Mouse (Mus musculus) T-helper 17 cell (primary cell): ENCODE measurements around the gene Igflr1.

ENCODE experiments used
- in situ Hi-C, 2 experiments: fragments of 300-600 bp; cut with MboI, MseI; formaldehyde crosslinking; loops; 1 replicate in 1 of 2; 2 replicates in 1 of 2; pipeline ENCODE4 v1.15.1; 2025; ENCODE audit warnings: high pct_unique_total_duplicates in 2 of 2

The Igflr1 gene

GRCm38 (mm10) chr7:30553021-30553589, 12.1 kb upstream of the Igflr1 start:
- in situ Hi-C loops = loop anchor here in 1 of 2 experiments (10.0 kb wide), 1 partner anchor 458 kb away; the partner anchor contains the start of genes Gm26920, Zfp260 and Zfp566

DNA sequence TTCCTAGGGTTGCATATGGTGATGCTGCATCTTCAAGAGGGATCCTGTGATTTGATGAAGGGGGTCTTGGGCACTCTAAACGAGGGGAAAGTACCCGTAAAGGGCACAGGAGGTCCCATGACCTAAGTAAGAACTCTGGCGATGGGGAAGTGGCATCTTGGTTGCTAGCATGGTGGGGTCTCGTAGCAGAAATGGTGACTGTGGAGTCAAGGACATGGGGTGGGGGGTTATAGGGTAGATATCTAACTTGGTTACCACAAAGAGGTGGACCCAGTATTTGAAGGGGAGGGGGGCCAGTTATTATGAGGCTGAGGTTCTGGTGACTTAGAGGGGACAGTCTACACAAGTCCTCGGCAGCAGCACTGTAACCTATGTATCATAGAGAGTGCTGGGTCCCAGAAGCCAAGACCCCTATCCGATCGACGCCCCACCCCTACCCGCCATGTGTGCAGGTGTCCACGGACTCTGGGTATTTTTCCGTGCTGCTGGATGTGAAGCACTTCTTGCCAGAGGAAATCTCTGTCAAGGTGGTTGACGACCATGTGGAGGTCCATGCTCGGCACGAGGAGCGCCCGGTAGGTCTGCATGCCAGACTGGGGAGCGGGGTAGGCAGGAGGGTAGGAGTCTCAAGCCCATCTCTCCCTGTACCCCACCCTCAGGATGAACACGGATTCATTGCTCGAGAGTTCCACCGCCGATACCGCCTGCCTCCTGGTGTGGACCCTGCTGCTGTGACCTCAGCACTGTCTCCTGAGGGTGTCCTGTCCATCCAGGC, 11.2 kb upstream of the Igflr1 start:
- in situ Hi-C loops = loop anchor here in 1 of 2 experiments (10.0 kb wide), 1 partner anchor 459 kb away; the partner anchor contains the start of genes Gm26920, Zfp260 and Zfp566

- in situ Hi-C loops = loop anchor here in 1 of 2 experiments (10.0 kb wide), 1 partner anchor 462 kb away; the partner anchor contains the start of genes Gm26920, Zfp260 and Zfp566
Observed at GRCm38 (mm10) chr7:30556894-30557536, 8.2 kb upstream of the Igflr1 start.

GRCm38 (mm10) chr7:30557901-30558514, 7.2 kb upstream of the Igflr1 start:
- in situ Hi-C loops = loop anchor here in 1 of 2 experiments (10.0 kb wide), 1 partner anchor 463 kb away; the partner anchor contains the start of genes Gm26920, Zfp260 and Zfp566

DNA sequence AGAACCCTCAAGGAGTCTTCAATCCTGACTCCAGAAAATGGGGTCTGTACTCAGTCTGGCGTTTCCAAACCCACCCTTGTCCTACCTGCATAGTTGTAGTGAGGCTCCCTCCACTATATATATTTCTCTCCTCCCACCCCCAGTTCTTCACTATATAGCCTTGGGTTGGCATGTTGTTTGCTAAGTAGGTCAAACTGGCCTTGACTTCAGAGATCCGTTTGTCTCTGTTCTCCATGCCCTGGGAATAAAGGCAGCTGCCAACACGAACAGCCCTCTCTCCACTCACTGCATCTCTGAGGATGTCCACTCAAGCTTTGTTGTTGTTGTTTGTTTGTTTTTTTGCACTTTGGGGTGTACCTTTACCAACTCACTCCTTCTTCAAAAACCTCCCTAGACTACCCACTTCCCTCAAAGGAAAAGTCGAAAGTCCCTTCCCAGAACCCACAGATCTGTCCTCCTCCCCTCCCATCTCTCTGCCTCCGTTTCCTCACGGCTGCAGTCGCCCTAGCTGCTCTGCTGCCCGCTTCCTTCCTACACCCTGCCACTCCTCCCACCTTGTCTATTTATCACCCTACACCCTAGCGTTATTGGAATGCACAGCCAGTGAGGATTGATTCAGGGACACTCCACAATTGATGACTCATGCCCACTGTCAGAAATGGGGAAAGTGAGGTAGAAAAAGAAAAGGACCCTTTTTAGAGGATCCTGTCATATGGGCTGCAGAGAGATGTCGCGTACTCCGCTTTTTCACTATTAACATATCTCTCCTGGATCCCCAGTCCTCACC, 6.4 kb upstream of the Igflr1 start:
- in situ Hi-C loops = loop anchor here in 1 of 2 experiments (10.0 kb wide), 1 partner anchor 464 kb away; the partner anchor contains the start of genes Gm26920, Zfp260 and Zfp566

DNA sequence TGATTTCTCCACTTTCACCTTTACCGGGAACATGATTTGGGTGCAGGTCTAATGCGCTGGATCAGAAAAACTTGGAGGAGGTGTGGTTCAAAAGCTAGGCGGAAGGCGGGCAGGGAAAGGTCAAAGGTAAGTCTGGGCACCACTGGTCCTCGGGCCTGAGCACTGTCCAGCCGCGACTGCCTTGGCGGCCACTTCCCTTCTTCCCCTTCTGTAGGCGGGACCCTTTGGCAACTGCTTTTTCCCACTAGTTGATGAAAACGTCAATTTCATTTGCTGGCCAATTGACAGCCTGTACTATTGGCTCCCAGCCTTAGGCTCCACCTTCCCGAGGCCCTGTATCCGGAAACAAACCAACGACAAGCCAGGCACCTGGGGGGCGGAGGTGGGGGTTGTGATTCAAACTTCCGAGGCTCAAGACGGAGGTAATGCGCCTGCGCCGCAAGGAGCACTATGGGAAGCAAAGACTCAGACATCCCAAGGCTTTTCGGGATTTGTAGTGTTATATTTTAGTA, 5.7 kb upstream of the Igflr1 start, which contains the start of gene Lin37:
TSS of gene Lin37 (minus strand) at position 396 of the 512 bp plus-strand sequence.
- in situ Hi-C loops = loop anchor here in 1 of 2 experiments (10.0 kb wide), 1 partner anchor 465 kb away; the partner anchor contains the start of genes Gm26920, Zfp260 and Zfp566

DNA sequence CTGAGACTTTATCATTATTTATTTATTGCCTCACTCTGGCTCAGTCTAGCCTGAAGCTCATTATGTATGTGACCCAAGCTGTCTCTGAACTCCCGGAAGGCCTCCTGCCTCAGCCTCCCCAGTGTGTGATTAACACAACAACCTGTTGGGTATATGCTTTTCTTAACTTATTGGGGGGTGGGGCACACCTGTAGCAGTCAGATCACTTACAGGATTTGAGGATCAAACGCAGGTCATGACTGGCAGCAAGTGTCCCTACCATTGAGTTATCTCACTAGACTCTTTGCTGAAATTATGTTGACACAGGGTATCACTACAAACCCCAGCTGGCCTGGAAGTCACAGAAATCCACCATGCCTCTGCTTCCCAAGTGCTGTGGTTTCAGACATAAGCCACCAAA, 4.9 kb upstream of the Igflr1 start:
- in situ Hi-C loops = no loop called here

- in situ Hi-C loops = no loop called here
Observed at GRCm38 (mm10) chr7:30562526-30563116, 2.6 kb upstream of the Igflr1 start.

DNA sequence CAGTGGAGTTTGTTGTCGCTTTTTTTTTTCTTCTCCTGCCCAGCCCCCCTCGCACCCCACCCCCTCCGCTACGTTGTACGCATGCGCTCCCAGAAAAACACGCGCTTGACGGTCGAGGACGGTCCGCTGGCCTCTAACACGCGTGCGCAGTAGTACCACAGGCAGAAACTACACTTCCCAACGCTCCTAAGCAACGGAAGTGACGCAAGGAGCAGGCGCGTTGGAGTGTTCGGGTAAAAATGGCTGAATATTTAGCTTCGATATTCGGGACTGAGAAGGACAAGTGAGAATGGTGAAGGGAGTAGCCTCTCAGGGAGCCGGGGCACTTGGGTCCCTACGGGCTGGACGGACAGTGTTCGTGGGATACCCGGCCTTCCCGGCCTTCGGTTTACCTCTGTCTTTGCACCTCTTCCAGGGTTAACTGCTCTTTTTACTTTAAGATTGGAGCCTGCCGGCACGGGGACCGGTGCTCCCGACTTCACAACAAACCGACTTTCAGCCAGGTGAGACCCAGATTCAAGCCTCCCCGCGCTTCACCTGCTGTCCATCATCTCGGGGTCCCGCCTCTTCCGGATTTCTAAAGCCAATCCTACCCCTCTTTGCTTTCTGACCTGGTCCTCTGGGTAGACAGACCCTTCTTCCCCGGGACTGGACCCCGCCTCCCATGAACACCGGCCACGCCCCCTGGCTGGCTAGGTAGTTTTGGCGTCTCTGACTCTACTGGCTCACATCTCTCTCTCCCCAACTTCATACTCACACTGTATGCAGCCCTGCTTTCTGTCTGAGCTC, 1.9 kb upstream of the Igflr1 start, which contains the start of the genes U2af1l4, Gm49396 and Psenen:
TSS of gene U2af1l4 (plus strand) at position 185 of the 789 bp plus-strand sequence.
TSS of gene Gm49396 (plus strand) at position 228 of the 789 bp plus-strand sequence.
TSS of gene Psenen (minus strand) at position 511 of the 789 bp plus-strand sequence.
- in situ Hi-C loops = no loop called here

DNA sequence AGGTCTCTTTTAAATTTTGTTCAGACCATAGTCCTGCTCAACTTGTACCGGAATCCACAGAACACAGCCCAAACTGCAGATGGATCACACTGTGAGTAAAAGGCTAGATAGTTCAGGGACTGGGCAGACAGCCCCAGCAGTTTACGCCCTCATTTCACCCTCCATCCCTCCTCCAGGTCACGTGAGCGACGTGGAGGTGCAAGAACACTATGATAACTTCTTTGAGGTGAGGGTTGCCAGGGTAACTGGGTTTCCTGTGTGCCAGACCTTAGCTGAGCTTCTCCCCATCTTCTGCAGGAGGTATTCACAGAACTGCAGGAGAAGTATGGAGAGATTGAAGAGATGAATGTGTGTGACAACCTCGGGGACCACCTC, 1.3 kb upstream of the Igflr1 start:
- in situ Hi-C loops = no loop called here

DNA sequence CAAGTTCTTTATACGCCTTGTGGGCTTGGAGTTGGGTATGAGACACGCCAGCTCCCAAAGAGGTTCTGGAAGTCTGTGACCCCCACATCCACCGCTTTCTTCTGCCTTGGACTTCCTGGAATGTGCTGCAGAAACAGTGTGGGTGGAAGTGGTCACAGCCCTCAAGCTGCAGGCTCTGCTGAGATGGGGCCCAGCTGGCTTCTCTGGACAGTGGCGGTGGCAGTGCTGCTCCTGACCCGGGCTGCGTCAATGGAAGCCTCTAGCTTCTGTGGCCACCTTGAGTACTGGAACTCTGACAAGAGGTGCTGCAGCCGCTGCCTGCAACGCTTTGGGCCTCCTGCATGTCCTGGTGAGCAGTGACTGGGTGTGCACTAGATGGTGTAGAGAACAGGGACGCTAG, 806 bp downstream of the Igflr1 start:
- in situ Hi-C loops = no loop called here

GRCm38 (mm10) chr7:30567555-30567954, 2.3 kb downstream of the Igflr1 start:
- in situ Hi-C loops = no loop called here

- in situ Hi-C loops = loop anchor here in 1 of 2 experiments (5.0 kb wide), 1 partner anchor 45 kb away; no protein-coding TSS in a partner anchor
Observed at GRCm38 (mm10) chr7:30572389-30572788, 7.2 kb downstream of the Igflr1 start.

- in situ Hi-C loops = loop anchor here in 1 of 2 experiments (5.0 kb wide), 1 partner anchor 44 kb away; no protein-coding TSS in a partner anchor
Observed at GRCm38 (mm10) chr7:30572969-30573368, 7.7 kb downstream of the Igflr1 start.

GRCm38 (mm10) chr7:30579950-30580349, 14.7 kb downstream of the Igflr1 start:
- in situ Hi-C loops = no loop called here

DNA sequence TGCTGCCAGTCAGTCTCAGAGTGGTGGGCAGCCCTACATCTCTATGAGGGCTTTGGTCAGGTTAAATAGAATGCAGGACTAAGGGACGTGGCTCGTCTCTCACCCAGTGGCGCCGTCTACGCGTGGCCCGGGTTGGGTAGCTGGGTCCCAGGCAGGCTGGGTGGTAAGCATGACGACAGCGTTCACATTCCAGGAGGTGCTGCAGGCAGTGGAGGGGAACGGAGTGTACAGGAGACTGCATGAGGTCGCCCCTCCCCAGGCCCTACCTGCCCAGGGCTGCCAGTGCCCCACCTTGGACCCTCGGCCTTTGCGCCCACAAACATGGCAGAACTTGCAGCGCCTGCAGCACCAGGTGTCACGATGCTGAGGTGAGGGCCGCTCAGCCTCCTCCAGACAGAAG, 16.3 kb downstream of the Igflr1 start:
- in situ Hi-C loops = no loop called here

- in situ Hi-C loops = no loop called here
Observed at GRCm38 (mm10) chr7:30584339-30584738, 19.1 kb downstream of the Igflr1 start.

DNA sequence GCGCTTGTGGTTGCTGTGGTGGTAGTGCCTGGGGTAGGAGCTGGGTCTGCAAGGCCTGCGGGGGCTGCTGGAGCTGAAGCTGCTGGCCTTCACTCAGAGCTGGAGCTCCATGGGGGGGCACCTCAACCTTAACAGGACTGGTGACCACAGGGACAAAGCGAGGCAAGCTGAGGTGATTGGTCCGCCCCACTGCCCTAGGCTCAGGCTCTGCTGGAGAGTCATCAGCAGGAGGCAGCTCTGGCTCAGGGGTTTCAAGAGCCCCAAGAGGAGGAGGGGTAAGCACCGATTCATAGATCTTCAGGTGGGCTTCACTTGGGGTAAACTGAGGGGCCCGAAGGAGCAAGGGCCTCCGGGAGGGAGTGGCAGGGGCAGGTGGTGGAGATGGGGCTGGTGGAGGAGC, 19.9 kb downstream of the Igflr1 start:
- in situ Hi-C loops = no loop called here
